Mouse (Mus musculus) fibroblast of lung, adult 2 months (primary cell): ENCODE measurements around the gene Acsl5.

Experiments
- DNase-seq: peaks from one replicate; pipeline ENCODE4 v3.0.0-alpha.2; 2011; ENCODE audit warnings: low read depth

Acsl5 gene

DNA sequence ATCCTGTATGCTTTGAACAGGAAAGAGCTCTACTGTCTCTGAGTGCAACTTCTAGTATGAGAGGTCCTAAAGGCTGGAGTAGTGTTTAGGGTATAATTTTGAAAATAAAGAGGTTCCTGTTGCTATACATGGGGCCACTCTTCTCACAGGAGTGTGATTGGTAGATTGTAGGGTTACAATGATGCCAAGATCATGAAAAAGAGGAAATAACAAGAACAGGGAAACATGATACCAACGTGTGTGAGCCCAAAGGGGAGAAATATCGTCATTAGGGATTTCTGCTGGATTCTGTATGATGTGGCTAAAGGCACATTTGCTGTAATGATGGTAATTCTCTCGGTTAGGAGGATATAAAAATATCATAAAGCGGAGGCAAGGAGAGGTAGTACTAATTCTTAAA is 34.3 kb downstream of the Acsl5 start:
- no peak for DNase-seq

DNA sequence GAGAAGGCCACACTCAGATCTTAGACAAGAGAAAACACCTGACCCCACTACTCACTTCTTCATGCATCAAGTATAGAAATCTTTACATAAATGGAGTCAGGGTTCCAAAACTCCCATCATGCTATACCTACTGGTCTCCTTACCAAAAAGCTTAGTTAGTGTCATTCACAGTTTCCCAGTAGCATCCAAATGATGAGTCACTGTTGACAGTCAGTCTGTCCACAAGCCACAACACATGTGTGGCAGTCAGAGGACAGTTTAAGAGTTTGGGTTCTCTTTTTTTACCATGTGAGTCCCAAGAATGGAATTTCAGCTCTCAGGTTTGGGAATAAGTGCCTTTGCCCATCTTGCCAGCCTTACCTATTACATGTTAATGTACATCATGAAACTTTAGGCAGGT is 37.2 kb downstream of the Acsl5 start:
- no peak for DNase-seq

DNA sequence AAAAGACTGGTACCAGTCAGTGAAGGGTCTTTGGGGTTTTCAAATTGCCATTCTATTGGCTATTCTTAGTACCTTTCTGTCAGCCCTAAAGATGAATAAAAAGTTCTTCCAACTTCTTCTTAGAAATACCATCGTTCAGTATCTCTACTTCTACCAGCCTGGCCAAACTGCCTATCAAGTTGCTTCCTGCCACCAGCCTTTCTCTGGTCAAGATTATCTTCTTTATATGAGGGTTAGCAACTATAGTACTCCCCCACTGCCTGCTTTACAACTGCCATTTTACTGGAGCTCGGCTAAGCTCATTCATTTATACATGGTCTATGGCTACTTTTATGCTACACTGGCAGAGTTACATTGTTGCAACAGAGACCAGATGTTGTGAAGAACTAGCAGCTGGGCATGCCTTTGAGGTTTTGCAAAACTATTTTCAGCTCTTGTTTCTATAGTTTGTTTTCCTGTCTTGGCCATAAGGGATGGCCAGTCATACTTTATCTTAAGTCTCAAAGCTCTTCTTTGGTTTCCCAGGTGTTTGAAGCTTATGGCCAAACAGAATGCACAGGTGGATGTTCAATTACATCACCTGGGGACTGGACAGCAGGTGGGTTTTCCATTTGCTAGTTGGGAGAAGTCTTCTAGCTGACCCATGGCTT is 39.0 kb downstream of the Acsl5 start:
- no peak for DNase-seq

DNA sequence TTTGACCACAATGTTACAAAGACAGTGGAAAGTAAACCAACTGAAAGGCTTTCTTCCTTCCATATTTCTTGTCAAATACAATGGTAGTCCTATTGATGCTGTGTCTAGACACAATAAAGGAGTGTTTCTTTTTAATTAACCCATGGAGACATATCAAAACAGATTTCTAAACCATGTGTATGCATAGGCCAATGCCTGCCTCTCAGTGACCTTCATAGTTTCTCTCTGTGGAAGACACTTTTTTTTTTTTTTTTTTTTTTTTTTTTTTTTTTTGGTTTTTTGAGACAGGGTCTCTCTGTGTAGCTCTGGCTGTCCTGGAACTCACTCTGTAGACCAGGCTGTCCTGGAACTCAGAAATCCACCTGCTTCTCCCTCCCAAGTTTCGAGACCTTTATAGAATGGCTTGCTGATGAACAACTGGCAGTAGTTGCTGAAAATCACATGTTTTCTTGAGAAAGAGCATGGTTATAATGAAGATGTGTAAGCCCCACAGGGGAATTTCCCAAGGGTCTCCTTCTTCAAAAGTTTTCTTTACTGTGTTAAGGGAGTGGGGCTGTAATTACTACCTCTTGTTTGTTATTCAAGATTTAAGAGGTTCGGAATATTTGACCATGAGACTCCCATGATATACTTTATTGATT is 40.6 kb downstream of the Acsl5 start:
- DNase-seq = no peak

DNA sequence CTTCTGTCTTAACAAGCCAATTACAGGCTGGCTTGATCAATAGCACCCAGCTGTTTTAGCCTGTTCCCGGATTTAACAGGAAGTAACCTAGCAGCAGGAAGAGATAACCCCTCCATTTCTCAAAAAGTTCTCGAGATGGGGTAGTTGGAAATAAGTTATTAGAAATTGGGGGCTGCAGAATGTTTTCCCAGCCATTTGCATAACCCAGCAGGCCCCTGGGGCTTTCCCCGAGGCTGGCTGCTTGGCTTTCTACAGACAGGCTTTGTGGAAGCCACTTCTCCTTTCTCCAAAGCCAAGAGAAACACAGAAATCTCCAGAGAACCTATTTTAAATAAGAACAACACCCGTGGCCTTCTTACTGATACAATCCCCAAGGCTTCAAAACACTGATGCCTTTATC is 41.4 kb downstream of the Acsl5 start:
- no peak for DNase-seq

DNA sequence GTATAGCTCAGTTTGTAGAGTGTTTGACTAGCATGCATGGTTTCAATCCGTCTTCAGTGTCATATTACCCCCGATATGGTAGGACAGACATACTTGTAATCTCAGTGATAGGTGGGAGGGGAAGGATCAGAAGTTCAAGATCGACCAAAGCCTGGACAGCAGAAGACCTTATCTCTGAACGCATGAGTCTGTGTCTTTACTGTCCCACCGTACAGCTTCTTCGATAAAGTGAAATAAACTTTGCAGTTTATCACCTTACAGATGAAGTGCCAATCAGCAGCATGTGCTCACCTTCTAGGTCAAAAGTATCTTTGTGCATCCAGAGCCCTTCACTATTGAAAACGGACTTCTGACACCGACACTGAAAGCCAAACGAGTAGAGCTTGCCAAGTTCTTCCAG is 43.3 kb downstream of the Acsl5 start:
- no peak for DNase-seq

DNA sequence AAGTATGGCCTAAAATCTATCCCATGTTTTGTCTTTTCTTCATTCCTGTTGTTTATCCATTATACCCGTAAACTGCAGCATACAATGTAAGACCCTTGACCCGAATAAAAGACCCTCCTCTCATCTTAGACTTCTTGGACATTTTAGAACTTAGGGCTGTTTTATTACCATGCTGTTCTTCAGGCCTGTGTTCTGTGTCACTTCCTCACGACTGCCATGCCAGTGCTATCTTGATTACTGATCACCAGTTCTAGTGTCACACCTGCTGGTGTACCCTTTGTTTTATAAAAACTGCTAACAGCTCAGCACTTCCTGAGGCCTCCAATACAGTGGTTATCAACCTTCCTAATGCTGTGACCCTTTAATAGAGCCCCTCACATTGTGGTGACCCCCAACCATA is 43.8 kb downstream of the Acsl5 start:
- DNase-seq = no peak

DNA sequence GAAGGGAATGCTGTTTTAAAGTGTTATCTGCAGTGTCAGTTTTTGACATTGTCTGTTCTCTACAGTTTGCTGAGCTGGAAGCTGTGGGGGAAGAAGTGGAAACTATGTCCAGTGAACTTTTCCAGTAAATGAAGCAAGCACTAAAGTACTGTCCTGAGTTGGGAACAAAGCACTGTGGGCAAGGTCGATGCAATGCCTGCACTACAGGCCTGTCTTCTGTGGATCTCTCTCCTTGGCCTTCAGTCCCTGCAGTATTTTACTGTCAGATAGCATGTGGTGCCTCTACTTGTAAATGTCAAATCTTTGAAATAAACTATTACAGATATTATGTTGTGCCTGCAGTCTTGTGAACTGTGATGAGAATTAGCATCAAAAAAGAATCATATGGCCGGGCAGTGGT is 44.6 kb downstream of the Acsl5 start:
- no peak for DNase-seq

DNA sequence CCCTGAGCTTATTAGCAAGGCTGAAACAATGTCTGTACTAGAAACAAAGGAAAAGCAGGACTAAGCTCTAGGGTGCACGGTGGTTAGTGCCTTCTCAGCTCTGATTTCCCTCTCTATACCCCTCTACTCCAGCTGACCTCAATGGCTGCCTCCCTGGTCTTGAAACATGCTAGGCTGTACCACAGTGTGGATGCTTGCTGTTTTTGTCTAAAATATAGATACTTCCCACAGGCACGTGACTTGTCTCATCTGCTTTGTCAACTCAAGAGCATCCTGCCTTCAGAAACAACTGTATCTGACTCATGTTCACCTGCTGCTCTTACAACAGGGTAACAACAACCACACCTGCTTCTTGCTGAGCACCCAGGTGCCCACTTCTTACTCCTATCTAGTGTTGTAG is 45.8 kb downstream of the Acsl5 start:
- DNase-seq = no peak

DNA sequence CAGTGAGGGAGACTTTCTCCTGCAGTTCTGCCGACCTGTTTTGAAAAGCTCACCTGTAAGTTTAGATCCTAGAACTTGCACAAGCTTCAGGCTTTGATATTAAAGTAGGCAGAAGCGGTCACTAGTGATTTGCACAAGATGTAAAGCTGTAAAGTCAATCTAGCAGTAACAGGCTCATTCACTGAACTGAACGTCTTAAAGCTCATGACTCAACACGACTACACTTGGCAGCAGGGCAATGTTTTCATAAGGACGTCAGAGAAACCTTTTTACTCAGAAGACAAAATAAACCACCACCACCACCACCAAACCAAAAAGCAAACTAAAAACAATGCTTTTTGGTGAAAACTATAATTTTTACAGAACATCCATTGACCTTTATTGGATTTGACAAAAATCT is 46.2 kb downstream of the Acsl5 start:
- peak; percentile 32 for DNase-seq

DNA sequence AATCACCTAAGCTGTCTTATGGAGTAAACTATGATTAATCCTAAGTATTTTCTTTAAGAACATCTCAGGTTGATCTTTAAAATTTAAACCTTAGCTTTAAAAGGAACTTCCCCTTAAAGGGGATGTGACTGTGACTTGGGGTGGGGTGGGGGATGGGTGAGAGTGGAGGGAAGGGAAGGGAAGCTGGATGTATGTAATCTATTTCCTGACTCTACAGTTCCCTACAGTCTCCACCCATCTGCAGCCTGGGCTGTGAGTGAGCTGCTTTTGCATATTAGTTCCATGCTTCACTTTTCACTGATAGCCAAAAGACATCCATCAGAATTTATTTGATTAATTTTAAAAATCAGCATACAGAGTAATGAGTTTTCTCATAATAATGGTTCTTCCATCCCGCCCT is 47.6 kb downstream of the Acsl5 start:
- DNase-seq = no peak

DNA sequence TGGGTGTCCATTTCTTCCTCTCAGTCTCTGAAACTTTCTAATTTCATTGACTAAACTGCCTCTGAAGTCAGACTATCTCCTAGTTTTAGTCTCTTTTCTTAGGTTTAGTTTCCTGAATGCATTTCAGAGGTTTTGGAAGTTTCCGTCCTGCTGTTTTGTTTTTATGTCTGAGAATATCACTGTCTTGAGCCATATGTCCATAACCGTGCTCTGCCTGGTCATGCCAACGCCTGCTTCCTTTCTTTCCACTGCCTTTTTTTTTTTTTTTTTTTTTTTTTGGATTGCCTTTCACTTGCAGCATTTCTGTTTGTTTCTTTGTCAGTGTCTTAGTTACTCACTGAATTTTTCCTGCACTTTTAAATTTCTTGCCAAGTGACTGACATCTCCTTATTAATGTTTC is 48.8 kb downstream of the Acsl5 start:
- DNase-seq = no peak

DNA sequence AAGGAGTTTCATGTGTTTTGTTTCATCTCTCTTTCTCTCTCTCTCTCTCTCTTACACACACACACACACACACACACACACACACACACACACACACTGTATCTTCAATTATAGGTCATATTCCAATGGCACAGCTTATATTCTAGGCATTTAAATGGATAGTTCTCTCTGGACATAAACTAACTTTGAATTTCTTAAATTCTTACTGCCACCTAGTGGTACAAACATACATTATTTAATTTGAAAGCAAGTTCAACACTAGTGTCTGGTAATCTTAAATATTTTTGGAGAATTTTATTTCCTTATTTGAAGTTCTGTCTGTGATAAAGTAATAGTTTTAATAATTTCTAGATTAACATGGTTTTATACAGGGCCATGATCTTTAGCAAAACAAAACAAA is 53.3 kb downstream of the Acsl5 start:
- DNase-seq = no peak

DNA sequence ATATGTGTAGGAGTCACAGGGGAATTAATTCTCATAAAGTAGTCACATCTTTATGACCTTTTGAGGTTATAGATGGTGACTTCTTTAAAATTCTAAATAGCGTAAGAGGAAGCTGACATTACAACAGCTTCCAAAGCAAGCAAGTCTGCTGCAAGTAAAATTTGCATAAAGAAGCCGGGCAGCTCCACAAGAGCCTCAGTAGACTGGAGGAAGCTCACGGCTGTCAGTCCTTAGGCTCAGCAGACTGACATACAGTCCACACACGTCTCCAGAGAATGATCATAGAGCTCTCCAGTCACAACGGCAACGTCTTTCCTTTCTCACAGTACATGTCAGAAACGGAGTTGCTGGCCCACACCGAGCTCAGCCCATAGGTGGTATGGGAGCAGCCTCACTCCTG is 60.1 kb downstream of the Acsl5 start:
- DNase-seq = no peak

DNA sequence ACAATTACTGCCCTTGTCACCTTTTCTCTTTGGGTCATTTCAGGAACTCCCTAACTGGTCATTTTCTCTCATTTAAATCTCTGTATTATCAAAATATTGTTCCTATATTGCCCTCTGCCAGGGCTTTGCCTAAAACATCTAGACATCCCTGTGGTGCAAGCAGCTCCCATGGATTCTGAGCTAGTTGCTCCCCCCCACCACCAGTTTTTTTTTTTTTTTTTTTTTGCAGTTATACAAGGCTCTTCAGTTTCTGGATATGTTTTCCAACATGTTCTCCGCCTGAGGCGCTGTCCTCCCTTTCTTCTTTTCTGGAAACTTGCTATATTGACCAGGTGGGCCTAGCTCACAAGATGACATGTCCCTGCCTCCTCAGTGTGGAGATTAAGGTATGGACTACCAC is 61.9 kb downstream of the Acsl5 start:
- no peak for DNase-seq

DNA sequence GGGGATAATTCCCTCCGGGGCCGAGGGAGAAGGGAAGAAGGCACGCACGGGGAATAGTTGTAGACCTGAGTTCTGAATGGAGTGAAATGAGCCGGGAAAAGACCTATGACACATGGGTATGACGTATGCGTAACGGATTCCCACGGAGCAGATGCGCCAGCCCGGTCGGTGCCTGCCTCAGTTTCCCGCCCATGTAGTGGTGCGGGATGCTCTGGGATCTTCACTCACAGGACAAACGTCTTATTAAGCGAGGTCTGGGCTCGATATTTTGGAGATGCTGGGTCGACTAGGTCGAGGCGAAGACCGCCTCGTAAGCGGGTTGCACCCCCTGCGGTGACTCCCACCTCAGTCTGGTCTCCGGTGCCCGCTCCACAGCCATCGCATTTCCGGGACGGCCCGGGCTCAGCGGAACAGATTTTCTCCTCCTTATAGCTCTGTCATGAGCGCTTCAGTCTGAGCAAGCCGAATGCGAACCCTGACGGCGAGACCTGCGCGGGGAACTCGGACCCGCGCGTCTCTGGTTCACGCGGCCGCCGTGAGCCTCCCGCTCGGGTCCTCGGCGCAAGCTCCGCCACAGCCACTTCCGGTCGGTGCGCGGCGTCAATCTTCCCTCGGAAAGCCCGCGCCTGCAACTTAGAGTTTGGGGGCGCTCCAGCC is 63.8 kb downstream of the Acsl5 start, which contains the start of gene Zdhhc6:
TSS of gene Zdhhc6 (minus strand) at position 581 of the 657 bp plus-strand sequence.
- peak; percentile 36 for DNase-seq

DNA sequence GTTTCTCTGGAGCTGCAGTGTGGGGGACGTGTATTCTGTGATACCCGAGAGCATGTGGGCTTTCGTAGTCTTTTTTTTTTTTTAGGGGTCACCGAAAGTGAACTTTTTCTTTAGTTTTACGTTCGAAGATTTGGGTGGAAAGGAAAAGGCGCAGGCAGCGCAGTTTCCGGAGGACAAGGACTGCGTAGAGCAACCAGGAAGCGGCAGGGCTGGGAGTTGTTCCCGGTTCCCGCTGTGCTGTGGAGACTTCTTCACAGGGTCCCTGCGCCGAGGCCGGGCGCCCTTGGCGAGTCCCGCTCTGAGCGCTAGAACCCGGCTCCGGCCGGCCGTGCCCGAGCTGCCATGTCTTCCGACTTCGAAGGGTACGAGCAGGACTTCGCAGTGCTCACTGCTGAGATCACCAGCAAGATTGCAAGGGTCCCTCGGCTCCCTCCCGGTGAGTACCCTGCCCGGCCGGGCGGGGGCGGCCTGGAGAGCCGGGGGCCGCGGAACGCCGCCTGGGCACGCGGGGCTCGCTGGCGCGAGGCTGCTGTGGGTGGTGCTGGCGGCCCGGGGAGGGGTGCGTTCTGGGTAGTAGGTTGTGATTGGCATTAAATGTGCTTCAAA is 64.5 kb downstream of the Acsl5 start, which contains the start of gene Vti1a:
TSS of gene Vti1a (plus strand) at position 187 of the 606 bp plus-strand sequence.
- peak; percentile 80 for DNase-seq

DNA sequence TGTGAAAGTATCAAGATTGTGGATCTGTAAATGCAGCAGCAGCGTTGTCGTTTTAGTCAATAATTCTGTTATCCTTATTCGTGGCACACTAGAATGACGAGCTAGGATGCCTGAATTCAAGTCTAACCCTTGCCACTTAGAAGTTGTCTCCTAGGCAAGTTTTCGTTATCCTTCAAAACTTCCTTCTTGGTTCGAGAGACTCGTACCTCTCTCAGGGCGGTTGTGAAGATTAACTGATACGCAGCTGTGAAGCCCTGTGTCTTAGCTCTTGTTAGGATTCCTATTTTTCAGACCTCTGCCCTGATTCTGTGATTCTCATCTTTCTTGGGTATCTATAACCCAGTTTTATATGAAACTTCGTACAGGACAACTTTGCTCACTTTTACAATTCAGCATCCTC is 65.2 kb downstream of the Acsl5 start:
- no peak for DNase-seq

DNA sequence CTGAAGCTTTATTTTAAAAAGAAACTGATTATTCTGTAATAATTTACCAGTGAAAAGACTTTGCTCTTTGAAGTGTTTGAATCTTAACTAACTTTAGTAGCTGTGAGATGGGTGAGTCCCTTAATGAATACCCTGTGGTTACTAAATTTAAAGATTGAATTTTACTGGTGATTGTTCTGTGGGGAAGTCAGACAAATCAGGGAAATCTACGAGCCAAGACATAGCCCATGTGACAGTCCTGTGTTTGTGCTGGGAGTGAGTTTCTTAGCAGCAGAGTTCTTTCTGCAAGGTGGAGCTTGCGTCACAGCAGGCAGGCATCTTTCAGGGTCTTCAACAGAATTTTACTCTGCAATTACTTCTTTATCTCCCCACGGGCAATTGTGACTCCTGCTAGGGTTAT is 67.3 kb downstream of the Acsl5 start:
- DNase-seq = no peak

DNA sequence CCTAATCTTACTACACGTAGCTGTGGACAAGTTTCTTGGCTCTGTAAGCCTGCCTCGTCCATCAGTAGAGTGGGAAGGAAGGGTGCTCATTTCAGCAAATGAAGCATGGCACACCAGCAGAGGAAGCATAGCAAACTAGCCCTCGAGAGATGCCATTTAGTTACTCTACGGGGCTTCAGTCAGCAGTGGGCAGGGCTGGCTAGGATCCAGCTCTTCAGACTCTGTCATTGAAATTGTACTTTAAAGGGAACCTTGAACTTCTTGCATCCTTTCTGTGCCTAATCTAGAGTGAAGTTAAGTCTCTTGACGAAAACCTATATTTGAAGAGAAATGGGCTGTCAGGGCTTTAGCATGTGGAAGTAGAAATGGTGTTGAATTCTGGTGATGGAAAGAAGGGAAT is 67.8 kb downstream of the Acsl5 start:
- DNase-seq = no peak

DNA sequence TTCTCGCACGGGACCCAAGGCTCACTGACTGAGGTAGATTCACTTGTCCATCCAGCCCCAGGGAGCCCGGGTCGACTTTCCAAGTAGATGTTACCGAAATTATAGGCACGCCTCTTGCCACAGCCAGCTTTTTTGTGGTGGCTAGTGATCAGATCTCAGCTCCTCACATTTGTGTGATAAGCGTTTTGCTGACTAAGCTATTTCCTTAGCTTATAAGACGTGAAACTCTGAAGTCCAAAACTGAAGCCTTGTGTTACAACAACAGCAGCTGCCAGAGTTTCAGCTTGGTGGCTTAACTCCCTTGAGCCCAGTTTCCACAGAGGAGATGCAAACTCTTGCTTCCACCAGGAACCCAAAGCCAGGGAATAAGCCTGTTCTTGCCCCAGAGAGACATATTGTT is 70.9 kb downstream of the Acsl5 start:
- DNase-seq = no peak

DNA sequence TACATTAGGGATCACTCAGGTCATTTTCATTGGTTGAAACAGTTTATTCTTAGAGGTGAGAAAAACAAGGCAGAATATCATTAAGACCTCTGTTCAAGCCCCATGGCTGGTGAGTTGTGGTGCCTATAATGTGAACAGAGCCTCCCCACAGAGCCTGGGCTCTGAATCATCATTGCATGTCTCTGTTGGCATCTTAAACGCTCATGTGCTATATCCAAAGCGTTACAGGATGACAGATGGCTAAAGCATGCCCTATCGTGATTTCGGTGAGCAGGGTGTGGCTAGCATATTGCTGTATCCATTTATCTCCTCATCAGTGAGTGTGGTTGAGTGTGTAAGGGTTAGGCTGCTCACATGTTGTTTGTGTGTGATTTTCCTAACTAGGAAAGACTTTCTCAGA is 75.8 kb downstream of the Acsl5 start:
- DNase-seq = no peak

DNA sequence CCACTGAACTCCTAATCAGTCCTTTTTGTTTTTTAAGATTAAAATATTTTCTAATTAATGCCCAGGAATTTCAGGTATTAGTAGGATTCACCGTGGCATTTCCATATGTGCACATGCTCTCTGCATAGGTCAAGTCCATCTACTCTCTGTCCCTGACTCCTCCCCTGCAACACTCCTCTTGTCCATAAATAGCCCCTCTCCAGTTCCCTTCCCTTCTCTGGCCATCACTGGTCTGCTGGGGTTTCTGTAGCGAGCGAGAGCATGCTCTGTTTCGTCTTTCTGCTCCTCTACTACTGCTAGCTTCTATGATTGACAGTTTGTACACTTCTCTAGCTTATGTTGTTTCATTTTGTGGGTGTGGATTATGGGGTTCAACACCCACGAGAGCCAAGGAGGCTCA is 80.0 kb downstream of the Acsl5 start:
- DNase-seq = no peak
